Mouse (Mus musculus) kidney, adult 18-20 months (tissue): ENCODE results near the gene B3galt4.

Source experiments
- DNase-seq: peaks from one replicate; pipeline ENCODE4 v3.0.0; 2021

B3galt4 gene

GRCm38 (mm10) chr17:33902491-33902890 lies 48.8 kb downstream of the B3galt4 start:
- DNase-seq: no peak

GRCm38 (mm10) chr17:33902079-33902478 lies 49.2 kb downstream of the B3galt4 start:
- no peak for DNase-seq

- DNase-seq: no peak
Observed at GRCm38 (mm10) chr17:33901653-33902052, 49.6 kb downstream of the B3galt4 start.

- no peak for DNase-seq
Observed at GRCm38 (mm10) chr17:33900989-33901314, 50.3 kb downstream of the B3galt4 start.

GRCm38 (mm10) chr17:33900281-33900988 lies 50.9 kb downstream of the B3galt4 start:
- no peak for DNase-seq
